Mouse (Mus musculus) kidney, adult 18-20 months (tissue): ENCODE measurements around the gene Ldlrap1.

Experiments
- DNase-seq: peaks from one replicate; pipeline ENCODE4 v3.0.0; 2021

Gene Ldlrap1

DNA sequence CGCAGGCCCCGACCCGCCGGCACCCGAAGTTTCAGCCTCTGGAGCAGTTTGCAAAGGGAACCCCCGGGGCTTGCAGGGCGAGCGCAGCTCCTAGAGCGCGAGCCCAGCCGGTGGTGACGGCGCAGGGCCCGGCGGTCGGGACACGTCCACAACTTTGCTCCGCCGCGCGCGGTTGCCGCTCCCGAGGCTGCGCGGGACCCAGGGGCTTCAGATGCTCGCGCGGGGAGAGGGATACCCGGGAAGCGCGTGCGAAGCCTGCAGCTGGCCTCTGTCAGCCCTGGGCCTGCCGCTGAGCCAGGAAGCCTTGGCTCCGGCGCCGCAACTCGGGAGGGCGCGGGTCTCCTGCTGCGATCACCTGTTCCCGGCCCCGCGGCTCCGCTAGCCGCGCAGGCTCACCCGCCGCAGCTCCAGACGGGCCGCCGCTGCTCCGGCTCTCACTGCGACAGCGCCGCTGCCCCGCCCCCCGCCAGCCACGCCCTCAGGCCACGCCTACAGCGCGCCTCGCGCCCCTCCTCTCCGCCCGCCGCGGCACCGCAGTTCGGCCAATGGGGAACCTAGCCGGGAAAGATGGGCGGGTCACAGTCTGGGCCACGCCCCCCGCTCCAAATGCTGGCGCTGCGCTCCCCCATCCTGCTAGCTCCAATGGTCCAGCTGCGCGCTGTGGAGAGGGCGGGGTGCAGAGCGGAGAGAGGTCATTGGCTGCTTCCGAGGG is 63.8 kb downstream of the Ldlrap1 start, which contains the start of gene Man1c1:
TSS of gene Man1c1 (minus strand) at position 456 of the 712 bp plus-strand sequence.
- DNase-seq, result peak; percentile 98

- DNase-seq, result peak; percentile 65
These were observed 64.6 kb downstream of the Ldlrap1 start for GRCm38 (mm10) chr4:134702981-134703834.

DNA sequence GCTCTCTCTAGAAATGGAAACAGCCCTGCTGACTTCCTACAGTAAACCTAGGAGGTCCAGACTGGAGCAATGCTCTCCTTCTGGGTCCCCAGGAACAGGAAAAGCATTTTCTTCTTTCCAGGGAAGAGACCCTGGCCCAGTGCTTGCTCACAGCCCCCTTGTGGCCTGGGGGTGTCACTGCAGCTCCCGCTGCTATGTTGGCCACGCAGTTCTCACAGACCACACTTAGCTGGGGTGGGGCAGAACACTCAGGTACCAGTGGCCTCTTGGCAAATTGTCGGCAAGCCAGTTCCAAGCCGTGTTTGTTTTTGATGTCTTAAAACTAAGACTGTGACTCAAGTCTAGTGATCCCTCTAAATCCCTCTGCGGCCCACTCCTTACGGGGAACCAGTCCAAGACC is 65.9 kb downstream of the Ldlrap1 start:
- DNase-seq, result peak; percentile 71

- no peak for DNase-seq
These were observed 66.9 kb downstream of the Ldlrap1 start for GRCm38 (mm10) chr4:134700911-134701310.

- no peak for DNase-seq
These were observed 74.5 kb downstream of the Ldlrap1 start for GRCm38 (mm10) chr4:134693202-134693940.

GRCm38 (mm10) chr4:134692388-134692787 is 75.4 kb downstream of the Ldlrap1 start:
- no peak for DNase-seq
